Mouse (Mus musculus): ENCODE measurements around the gene Atp5k. TPM values are rescaled to one million over a fixed set of nuclear protein-coding genes. Genes with fewer than 3 reads are reported as not detected.
A peak's percentile ranks its signal among the peaks of the same experiment; 100 is the strongest.

Atp5k gene
- total and polyA plus RNA-seq, 2 experiments from 2014 or later = 90.8 to 621 TPM

DNA sequence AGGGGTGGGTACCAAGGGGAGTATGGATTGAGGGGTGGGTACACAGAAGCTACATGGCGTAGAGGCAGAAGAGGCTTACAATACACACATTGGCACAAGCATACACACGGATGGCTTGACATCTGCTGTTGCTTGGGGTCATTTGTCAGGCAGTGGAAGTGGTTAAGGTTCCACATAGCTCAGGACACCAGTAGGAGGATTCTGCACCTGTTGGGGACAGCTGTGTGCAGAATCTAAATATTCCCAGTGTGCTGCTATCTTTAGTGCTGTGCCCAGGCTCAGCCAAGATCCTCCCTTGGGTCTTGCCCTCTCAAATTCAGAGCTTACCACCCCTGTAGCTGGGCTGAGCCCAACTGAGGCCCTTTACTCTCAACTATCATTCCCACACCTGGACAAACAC is 1.9 kb upstream of the Atp5k start:
- Histone ChIP-seq H3K9ac (replicated peaks; ENCODE audit: low read length) (no peak overlapping the region), H3K27ac (no peak overlapping the region), H3K4me3 (ENCODE audit: low read length) (no peak overlapping the region), H3K9me3 (ENCODE audit: low read length) (no peaks in the 10 kb centered on the region), H3K4me1 (ENCODE audit: insufficient read depth, low read length) (peaks cover 5% of the 10 kb centered on the region; the same call in 1 of the 2 replicates), H3K4me2 (ENCODE audit: low read depth, low read length) (no peak overlapping the region), H3K36me3 (ENCODE audit: insufficient read depth, low read length) (peaks cover 3% of the 10 kb centered on the region; the same call in 1 of the 2 replicates), H3K27me3 (ENCODE audit: insufficient read depth, low read length) (no peaks in the 10 kb centered on the region)
- no peak for TF ChIP-seq CTCF (IDR thresholded peaks at IDR 0.05; ENCODE audit: low read depth)
- WGBS = 69% methylated on average over 2 of the region's 2 CpGs
- ATAC-seq (no peak), DNase-seq (ENCODE audit: low spot score) (no peak)

DNA sequence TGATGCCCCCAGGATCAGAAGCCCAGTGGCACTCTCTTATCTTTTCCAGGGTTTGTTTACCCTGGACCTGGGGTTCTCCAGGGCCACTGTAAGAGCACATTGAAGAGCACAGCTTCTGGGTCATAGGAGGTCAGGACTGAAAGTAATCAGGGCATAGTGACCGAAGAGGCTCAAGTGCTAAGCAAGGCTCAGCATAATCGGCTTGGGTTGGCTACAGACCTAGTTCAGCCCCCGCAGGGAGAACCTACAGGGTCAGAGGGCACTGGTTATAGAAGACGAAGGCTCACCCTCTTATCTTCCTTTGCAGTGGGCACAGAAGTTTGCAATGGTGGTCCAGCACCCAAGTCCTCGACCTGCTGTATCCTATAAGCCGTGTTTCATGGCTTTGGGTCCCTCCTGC is 3.1 kb downstream of the Atp5k start:
- TF ChIP-seq CTCF (IDR thresholded peaks at IDR 0.05; ENCODE audit: low read depth) = no peak
- H3K4me1 ChIP-seq (ENCODE audit: insufficient read depth, low read length) = peaks cover 5% of the 10 kb centered on the region; the same call in 1 of the 2 replicates
- DNase-seq (ENCODE audit: low spot score) (no peak), ATAC-seq (no peak)
- no peak overlapping the region for H3K9ac ChIP-seq (replicated peaks; ENCODE audit: low read length)
- H3K27ac ChIP-seq = no peak overlapping the region
- H3K27me3 ChIP-seq (ENCODE audit: insufficient read depth, low read length) = no peaks in the 10 kb centered on the region
- H3K36me3 ChIP-seq (ENCODE audit: insufficient read depth, low read length) = peaks cover 10% of the 10 kb centered on the region; the same call in 1 of the 2 replicates
- no peak overlapping the region for H3K4me2 ChIP-seq (ENCODE audit: low read depth, low read length)
- no peak overlapping the region for H3K4me3 ChIP-seq (ENCODE audit: low read length)
- 94% methylated on average over 6 of the region's 6 CpGs for WGBS
- H3K9me3 ChIP-seq (ENCODE audit: low read length) = no peaks in the 10 kb centered on the region

DNA sequence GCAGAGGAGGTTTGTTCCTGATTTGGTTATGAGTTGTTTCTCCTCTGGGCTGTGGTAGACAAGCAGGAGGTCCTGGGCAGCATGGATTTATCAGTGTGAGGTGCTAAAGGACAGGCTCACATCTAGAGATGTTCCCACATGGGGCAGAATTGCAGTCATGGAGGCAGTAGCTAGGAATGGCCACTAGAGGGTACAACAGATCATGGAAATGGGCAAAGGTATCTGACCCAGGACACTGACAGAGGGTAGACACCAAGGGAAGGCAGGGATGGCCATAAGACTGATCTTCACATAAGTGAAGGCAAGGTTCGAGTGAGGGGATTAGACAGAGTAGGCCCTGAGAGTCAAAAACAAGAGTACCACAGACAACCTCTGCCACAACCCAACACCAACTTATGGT is 7.1 kb downstream of the Atp5k start:
- H3K4me3 ChIP-seq (ENCODE audit: low read length) = no peak overlapping the region
- WGBS = 70% methylated on average over 1 of the region's 1 CpGs
- no peak overlapping the region for H3K4me2 ChIP-seq (ENCODE audit: low read depth, low read length)
- H3K9me3 ChIP-seq (ENCODE audit: low read length) = no peaks in the 10 kb centered on the region
- no peaks in the 10 kb centered on the region for H3K27me3 ChIP-seq (ENCODE audit: insufficient read depth, low read length)
- H3K9ac ChIP-seq (replicated peaks; ENCODE audit: low read length) = no peak overlapping the region
- no peak overlapping the region for H3K27ac ChIP-seq
- DNase-seq (ENCODE audit: low spot score) (peak; percentile 67), ATAC-seq (peak; percentile 73)
- TF ChIP-seq CTCF (IDR thresholded peaks at IDR 0.05; ENCODE audit: low read depth) = peak; percentile 93
- H3K4me1 ChIP-seq (ENCODE audit: insufficient read depth, low read length) = no peaks in the 10 kb centered on the region
- peaks cover 10% of the 10 kb centered on the region; the same call in 1 of the 2 replicates for H3K36me3 ChIP-seq (ENCODE audit: insufficient read depth, low read length)

DNA sequence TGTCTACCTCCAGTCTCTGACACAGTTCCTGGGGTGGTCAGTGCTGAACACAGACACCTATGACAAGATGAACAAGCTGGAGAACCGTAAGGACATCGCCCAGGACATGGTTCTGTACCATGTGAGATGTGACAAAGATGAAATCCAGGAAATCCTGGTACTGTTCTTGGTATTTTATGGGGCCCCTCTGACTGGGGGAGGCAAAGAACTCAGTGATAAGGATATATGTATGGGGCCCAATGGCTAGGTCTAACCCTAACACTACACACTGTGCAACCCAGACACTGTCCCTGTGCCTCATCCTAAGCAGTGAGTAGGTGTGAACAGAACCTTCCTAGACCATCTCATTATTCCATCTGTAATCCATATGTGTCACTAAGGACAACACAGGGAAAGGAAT is 10.8 kb downstream of the Atp5k start:
- Histone ChIP-seq H3K27me3 (ENCODE audit: insufficient read depth, low read length) (no peaks in the 10 kb centered on the region), H3K9ac (replicated peaks; ENCODE audit: low read length) (no peak overlapping the region), H3K27ac (no peak overlapping the region), H3K9me3 (ENCODE audit: low read length) (no peaks in the 10 kb centered on the region), H3K4me1 (ENCODE audit: insufficient read depth, low read length) (no peaks in the 10 kb centered on the region), H3K4me2 (ENCODE audit: low read depth, low read length) (no peak overlapping the region), H3K4me3 (ENCODE audit: low read length) (no peak overlapping the region), H3K36me3 (ENCODE audit: insufficient read depth, low read length) (no peaks in the 10 kb centered on the region)
- ATAC-seq (no peak), DNase-seq (ENCODE audit: low spot score) (no peak)
- WGBS = 91% methylated on average over 2 of the region's 2 CpGs
- TF ChIP-seq CTCF (IDR thresholded peaks at IDR 0.05; ENCODE audit: low read depth) = no peak

DNA sequence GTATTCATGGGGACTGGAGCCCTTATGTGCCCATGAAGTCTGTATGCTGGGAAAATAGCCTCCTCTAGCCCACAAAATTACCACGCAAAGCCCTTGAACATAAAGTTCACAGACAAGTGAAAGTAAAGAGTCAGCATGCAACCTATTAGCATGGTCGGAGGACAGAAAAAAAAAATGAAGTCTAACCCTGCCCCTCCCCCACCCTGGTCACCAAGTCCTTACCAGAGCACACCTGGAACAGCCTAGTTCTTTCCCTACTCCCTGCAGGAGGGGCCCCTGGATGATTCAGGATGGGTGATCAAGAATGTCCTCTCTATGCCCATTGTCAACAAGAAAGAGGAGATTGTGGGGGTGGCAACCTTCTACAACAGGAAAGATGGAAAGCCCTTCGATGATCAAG is 11.5 kb downstream of the Atp5k start:
- Histone ChIP-seq H3K27ac (no peak overlapping the region), H3K36me3 (ENCODE audit: insufficient read depth, low read length) (no peaks in the 10 kb centered on the region), H3K9me3 (ENCODE audit: low read length) (no peaks in the 10 kb centered on the region), H3K4me3 (ENCODE audit: low read length) (no peak overlapping the region), H3K4me2 (ENCODE audit: low read depth, low read length) (no peak overlapping the region), H3K9ac (replicated peaks; ENCODE audit: low read length) (no peak overlapping the region), H3K27me3 (ENCODE audit: insufficient read depth, low read length) (no peaks in the 10 kb centered on the region), H3K4me1 (ENCODE audit: insufficient read depth, low read length) (no peaks in the 10 kb centered on the region)
- DNase-seq (ENCODE audit: low spot score) = no peak
- no peak for TF ChIP-seq CTCF (IDR thresholded peaks at IDR 0.05; ENCODE audit: low read depth)
- ATAC-seq = no peak
- WGBS = 81% methylated on average over 3 of the region's 3 CpGs

DNA sequence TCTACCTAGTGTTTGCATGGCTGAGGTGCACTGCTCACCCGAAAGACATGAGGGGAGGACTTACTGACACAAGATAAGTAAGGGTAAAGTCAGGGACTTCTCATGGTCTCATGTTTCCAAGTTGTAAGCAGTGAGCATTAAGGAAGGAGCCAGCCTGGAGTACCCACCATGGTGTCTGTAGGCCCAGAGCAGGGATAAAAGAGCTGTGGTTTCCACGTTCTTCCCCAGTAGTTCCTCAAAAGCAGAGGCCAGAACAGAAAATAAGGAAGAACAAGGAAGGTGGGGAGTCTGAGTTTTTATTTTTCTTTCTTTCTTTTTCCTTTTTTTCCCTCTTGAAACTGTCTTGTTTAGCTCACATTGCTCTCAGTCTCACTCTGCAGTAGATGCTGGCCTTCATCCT is 19.5 kb downstream of the Atp5k start:
- Histone ChIP-seq H3K9ac (replicated peaks; ENCODE audit: low read length) (no peak overlapping the region), H3K27me3 (ENCODE audit: insufficient read depth, low read length) (no peaks in the 10 kb centered on the region), H3K4me2 (ENCODE audit: low read depth, low read length) (no peak overlapping the region), H3K4me3 (ENCODE audit: low read length) (no peak overlapping the region), H3K36me3 (ENCODE audit: insufficient read depth, low read length) (no peaks in the 10 kb centered on the region), H3K4me1 (ENCODE audit: insufficient read depth, low read length) (no peaks in the 10 kb centered on the region), H3K27ac (no peak overlapping the region), H3K9me3 (ENCODE audit: low read length) (no peaks in the 10 kb centered on the region)
- DNase-seq (ENCODE audit: low spot score) (no peak), ATAC-seq (no peak)
- WGBS = 77% methylated on average over 2 of the region's 2 CpGs
- TF ChIP-seq CTCF (IDR thresholded peaks at IDR 0.05; ENCODE audit: low read depth) = no peak

DNA sequence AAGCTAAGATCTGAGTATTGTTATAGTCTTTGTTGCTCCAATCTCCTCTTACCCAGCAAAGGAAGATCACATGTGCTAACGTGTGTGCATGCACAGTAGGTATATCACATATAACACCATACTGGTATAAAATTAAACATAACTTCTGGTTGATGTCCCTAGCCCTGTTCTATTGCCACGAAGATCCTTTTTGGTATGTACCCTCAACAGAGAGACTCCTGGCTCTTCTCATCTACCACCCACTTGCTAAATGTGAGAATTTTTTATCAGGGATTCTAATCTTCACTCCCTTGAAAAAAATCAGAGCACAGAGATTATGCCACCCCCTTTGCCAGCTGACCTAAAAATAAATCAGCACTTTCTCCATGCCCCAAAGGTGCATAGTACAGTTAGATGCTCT is 27.3 kb downstream of the Atp5k start:
- no peaks in the 10 kb centered on the region for H3K4me1 ChIP-seq (ENCODE audit: insufficient read depth, low read length)
- WGBS = 75% methylated on average over 2 of the region's 2 CpGs
- no peak overlapping the region for H3K9ac ChIP-seq (replicated peaks; ENCODE audit: low read length)
- H3K4me3 ChIP-seq (ENCODE audit: low read length) = no peak overlapping the region
- no peaks in the 10 kb centered on the region for H3K36me3 ChIP-seq (ENCODE audit: insufficient read depth, low read length)
- no peak overlapping the region for H3K27ac ChIP-seq
- no peaks in the 10 kb centered on the region for H3K9me3 ChIP-seq (ENCODE audit: low read length)
- ATAC-seq = no peak
- DNase-seq (ENCODE audit: low spot score) = no peak
- H3K4me2 ChIP-seq (ENCODE audit: low read depth, low read length) = no peak overlapping the region
- no peak for TF ChIP-seq CTCF (IDR thresholded peaks at IDR 0.05; ENCODE audit: low read depth)
- H3K27me3 ChIP-seq (ENCODE audit: insufficient read depth, low read length) = no peaks in the 10 kb centered on the region

Measured in hindbrain, postnatal 0 days (tissue).